Mouse (Mus musculus): Measurements from ENCODE around the gene Dclk2. TPM values are rescaled to one million over a fixed set of nuclear protein-coding genes. Genes with fewer than 3 reads are reported as not detected.

The Dclk2 gene
- polyA plus RNA-seq (2014; fragmentation: Illumina TruSeq; extraction: RNeasy Lipid Tissue Mini Kit (QIAGEN cat#74804); ENCODE audit: low read depth, low replicate concordance), result 0.60 TPM

DNA sequence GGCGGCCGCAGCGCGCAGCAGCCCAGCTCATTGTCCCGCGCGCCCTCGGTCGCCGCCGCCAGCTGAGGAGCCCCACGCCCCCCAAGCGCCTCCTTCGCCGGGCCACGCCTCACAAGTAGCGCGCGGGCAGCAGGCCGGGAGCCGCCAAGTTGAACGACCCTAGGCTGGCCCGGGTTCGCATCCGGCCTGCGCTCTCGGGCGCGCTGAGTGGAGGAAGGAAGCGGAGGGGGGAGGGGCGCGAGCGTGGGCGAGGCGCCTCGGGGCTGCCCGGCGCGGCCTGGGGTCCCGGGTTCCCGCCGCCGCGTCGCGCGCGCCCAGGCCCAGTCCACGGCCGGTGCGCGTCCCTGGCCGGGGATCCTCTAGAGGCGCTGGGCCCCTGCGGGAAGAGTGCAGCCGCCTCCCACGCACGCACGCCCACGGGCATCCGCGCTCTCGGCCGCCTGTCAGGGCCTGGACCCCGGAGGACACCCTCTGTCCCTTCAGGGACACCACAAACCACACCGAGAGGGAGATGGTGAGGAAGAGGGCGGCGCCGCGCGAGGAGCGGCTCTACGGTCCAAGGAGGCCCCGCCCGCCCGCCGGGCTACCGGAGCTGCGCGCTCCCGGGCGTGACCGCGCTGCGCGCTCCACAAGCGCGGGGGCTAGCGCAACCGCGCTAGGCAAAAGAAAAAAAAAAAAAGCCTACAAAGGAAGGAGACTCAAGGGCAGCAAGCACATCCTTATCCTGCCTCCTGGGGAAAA, at the start of gene Dclk2:
Dclk2 (minus strand) TSS at position 510 of the 741 bp plus-strand sequence.

Other genes with a start within 250 kb of the Dclk2 start
- gene Cd1d1, start 78.6 kb upstream of the Dclk2 start, polyA plus RNA-seq (2014; fragmentation: Illumina TruSeq; extraction: RNeasy Lipid Tissue Mini Kit (QIAGEN cat#74804); ENCODE audit: low read depth, low replicate concordance), result 0.99 TPM